Mouse (Mus musculus) mouse embryonic stem cell (cell line): ENCODE results near the gene Miip.
"Not testable (repeated sequence)": the region's sequence is repeated elsewhere in the genome, so short reads cannot be mapped to it uniquely, and the experiment has no call there.

Experiments used
- in situ Hi-C, 2 experiments: fragments of 300-500 bp; cut with MboI; formaldehyde crosslinking; loops; 1 replicate in 1 of 2; 3 replicates in 1 of 2; pipeline ENCODE4 v1.14.3; 2019 to 2020; ENCODE audit warnings: low sequenced_read_pairs in 2 of 2, low pct_unique_long_range_greater_than_20kb in 1 of 2, mixed read lengths in 1 of 2; ENCODE audit not compliant: unreplicated experiment in 1 of 2

Miip gene

GRCm38 (mm10) chr4:147879456-147879855 lies 10.8 kb upstream of the Miip start:
- in situ Hi-C loops: no loop called here

DNA sequence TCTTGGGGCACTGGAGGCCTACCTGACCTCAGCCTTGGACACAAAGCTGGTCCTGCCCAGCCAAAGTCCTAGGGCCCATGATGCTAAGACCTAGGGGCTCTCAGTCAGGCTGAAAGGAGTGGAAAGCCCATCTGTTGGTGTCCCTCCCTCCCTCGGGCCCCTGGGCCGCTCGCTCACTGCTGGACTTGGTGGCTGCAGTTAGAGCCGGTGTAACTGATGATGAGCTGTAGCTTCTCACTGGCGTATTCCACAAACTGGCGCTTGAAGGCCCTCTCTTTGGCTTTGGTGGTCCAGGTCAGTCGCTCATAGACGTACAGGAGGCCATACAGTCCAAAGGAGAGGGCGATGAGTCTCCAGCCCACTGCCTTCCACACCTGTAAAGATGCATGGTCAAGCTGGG lies 9.9 kb upstream of the Miip start:
- in situ Hi-C loops: no loop called here

DNA sequence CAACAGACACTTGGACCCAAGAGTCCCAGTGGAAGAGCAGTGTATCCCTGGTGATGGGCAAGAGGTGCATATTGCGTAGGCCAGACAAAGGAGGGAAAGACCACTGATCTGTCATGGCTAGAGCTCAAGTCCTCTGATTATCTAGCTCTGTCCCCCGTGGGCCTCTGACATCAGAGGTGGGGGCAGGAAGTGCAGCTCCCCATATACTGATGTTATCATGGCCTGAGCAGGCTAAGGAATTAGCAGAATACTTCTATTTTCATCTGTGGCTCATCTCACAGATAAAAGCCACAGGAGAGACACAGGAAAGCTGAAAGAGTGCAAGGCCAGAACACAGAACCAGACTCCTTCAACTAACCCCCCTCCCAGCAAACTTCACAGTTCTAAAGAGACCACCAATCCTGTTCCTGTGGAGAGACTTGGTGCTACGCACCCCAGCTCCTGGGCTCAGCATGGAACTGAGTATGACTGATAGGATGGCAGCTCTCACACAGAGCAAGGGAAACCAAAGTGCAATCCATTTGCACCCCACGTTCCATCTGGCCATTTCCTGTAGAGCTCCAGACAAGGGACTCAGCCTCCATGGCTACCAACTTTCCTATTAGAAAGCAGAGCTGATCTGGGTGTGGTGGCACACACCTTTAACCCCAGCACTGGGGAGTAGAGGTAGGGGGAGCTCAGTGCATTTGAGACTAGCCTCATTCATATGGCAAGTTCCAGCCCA lies 7.4 kb upstream of the Miip start:
- in situ Hi-C loops: no loop called here

GRCm38 (mm10) chr4:147869238-147869637 lies 622 bp upstream of the Miip start:
- in situ Hi-C loops: no loop called here

DNA sequence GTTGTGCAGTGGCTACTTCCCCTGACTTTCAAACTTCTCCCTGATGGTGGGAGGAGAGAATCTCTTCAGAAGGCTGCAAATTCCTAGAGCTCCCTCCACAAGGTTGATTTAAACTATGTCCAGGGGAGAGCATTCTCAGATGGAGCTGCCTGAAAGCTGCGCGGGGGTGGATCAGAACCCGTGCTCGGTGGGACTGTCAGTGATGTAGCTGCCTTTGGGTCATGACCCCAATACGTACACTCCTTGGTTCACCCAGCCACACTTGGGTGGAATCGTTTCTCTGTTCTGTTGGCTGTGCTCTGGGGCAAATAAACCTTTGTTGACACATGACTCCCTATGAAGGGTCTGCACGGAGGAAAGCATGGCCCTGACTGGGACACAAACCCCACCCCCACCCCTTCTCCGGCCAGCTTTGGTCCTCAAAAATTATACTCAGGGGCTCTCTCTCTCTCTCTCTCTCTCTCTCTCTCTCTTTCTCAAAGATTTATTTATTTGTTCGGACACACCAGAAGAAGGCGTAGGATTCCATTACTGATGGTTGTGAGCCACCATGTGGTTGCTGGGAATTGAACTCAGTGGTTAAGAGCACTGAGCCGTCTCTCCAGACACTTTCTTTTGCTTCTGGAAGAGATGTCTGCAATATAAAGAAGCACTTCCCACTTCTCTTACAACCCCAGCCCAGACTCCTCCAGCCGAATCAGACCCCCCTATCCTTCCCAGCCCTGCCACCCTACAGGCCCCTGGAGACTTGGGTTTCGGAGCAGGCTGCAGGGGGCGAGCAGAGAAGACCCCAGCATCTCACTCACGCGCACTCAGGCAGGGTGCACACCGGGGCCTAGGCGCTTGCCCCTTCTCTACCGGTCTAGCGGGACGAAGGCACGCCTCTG lies 810 bp downstream of the Miip start:
- in situ Hi-C loops: no loop called here

- in situ Hi-C loops: not testable (repeated sequence)
Measured at GRCm38 (mm10) chr4:147866793-147867192, 1.8 kb downstream of the Miip start.

GRCm38 (mm10) chr4:147866056-147866455 lies 2.6 kb downstream of the Miip start:
- in situ Hi-C loops: no loop called here

GRCm38 (mm10) chr4:147865651-147866050 lies 3.0 kb downstream of the Miip start:
- in situ Hi-C loops: no loop called here

GRCm38 (mm10) chr4:147862051-147862450 lies 6.6 kb downstream of the Miip start:
- in situ Hi-C loops: no loop called here

- in situ Hi-C loops: no loop called here
Measured at GRCm38 (mm10) chr4:147850776-147851175, 17.8 kb downstream of the Miip start.

DNA sequence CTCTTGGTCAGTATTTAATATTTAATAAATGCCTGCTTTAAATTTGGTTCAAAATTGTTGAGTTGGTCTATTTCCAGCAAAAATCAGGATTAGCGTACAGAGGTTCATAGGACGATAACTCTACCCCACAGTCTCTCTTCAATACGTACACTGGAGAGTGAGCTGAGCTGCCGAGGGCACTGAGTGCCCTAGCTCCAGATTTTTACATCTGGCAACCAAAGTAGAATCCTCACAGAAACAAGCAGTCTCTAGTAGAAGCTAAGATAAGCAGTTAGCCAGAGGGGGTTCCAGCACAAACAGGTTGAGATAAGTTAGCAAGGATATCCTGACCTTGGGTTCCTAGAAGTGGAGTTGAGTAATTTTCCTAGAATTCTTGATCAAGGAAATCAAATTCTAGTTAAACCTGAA lies 20.0 kb downstream of the Miip start:
- in situ Hi-C loops: no loop called here

DNA sequence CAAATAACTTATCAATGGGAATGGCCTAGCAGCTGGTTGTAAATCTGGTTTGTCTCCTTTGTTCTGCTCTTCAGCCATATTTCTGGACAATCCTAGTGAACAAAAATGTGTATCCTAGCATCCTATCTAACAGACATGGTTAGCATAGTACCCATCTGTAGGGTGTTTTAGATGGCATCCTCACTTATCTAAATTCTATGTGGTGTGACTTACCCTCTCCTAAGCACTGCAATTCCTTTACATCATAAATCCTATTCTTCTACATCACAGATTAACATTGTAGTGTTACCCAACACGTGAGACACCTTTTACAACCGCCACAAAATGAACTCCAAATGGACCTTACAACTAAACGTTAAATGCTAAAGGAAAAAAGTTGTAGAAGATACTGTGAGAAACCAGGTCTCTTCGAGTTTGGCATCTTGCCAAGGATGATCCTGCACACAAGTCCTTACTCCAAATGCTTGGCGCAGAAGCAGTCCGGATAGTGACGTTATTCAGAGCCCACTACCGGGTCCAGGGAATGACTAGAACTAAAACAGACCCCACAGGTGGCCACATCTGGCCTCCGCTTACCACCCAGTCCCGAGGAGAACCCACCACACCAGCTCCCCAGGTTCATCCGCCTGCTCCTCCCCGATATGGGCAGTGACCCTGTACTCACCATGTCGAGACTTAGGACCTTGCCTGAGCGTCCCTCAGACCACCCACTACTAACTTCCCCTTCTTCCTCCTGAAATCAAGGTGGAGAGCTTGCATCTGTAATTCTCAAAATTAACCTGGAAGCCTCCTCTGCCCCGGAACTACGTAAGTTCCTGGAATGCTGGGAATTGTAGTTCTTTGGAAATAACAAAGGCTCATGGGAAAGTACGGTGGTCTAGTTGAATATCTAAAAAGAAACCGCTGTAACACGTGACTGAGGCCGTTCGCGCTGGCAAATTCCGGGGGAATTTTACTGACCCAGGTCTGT lies 20.7 kb downstream of the Miip start, which contains the start of gene Zfp933:
Zfp933 (minus strand) TSS at position 753 of the 970 bp plus-strand sequence.
- in situ Hi-C loops: no loop called here

GRCm38 (mm10) chr4:147842871-147843270 lies 25.7 kb downstream of the Miip start:
- in situ Hi-C loops: no loop called here

GRCm38 (mm10) chr4:147839282-147839681 lies 29.3 kb downstream of the Miip start:
- in situ Hi-C loops: not testable (repeated sequence)

DNA sequence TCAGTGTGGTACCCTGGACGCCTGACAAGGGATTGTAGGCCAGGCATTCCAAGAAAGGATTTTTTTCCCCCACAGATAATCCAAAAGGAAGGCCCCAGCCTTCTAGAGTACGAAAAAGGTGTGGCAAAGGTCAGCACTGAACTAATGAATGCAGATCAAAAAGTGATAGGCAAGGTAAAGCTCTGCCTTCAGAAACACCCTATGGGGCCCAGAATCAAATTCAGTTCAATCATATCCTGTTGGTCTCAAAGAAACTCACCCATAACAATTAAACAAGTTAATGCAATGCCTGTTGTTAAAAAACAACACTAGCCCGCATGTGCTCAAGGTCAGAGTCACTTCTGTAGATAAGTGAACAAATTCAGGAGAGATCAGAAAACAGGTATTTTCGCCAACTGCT lies 44.2 kb downstream of the Miip start:
- in situ Hi-C loops: loop anchor here in 1 of 2 experiments (25.0 kb wide), 1 partner anchor 387 kb away; no protein-coding TSS in a partner anchor

DNA sequence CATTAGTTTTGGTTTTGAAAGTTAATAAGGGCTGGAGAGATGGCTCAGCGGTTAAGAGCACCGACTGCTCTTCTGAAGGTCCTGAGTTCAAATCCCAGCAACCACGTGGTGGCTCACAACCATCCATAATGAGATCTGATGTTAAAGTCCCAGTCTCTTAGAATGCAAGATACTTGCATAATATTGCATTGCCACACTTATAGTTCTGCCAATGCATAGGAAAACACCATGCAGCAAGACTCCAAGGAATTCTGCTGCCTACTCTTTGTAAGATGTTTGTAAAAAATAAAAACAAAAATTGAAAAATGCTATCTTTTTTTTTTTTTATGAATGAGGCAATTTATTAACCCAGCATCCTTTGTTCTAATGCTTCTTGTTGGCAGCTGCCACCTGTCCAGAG lies 47.2 kb downstream of the Miip start:
- in situ Hi-C loops: loop anchor here in 1 of 2 experiments (25.0 kb wide), 1 partner anchor 384 kb away; no protein-coding TSS in a partner anchor

- in situ Hi-C loops: loop anchor here in 1 of 2 experiments (25.0 kb wide), 1 partner anchor 382 kb away; no protein-coding TSS in a partner anchor
Measured at GRCm38 (mm10) chr4:147819659-147820058, 49.0 kb downstream of the Miip start.

DNA sequence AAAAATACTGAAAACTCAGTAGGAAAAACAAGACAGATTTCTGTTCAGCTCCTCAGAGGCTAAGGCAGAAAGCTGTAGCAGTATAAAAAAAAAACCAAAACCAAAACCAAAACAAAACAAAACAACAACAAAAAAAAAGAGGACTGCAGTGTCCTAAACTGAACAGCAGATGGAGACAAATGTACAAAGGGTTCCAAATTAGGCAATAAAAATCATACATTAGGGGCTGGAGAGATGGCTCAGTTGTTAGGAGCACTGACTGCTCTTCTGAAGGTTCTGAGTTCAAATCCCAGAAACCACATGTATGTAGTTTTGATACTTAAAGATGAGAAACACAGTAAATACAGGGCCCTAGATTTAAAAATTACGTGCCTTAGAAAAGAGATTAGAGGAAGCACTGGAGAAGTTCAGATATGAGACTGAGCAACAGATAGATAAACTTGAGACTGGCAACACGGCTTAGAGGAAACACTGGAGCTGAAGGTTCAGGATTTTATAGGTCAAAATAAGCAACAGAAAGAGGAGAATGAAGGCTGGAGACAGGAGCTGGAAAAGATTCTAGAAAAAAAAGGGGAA lies 53.9 kb downstream of the Miip start:
- in situ Hi-C loops: loop anchor here in 1 of 2 experiments (25.0 kb wide), 1 partner anchor 377 kb away; no protein-coding TSS in a partner anchor
